8 mouse cellular contexts compared by ENCODE assay signal in genomic region chr5:120612822-120613604, GRCm38 (mm10). TPM values are rescaled to one million over a fixed set of nuclear protein-coding genes. Genes with fewer than 3 reads are reported as not detected.
DNase-seq lines count a peak whose midpoint lies in the region; ATAC-seq lines count a peak whose summit lies in the region.

No protein-coding gene starts in this region.

- no peaks in the 10 kb centered on the region for H3K9me3 ChIP-seq in hindbrain, embryonic 14.5 days (ENCODE audit: control insufficient read depth, low read length)

- peak overlapping the region; percentile 56 for H3K9ac ChIP-seq in hindbrain, embryonic 14.5 days

- WGBS in hindbrain, embryonic 14.5 days, result under 1% methylated on average over 69 of the region's 69 CpGs

- H3K27ac ChIP-seq in hindbrain, embryonic 14.5 days, result peak overlapping the region; percentile 81

- H3K4me2 ChIP-seq in hindbrain, embryonic 14.5 days (replicated peaks), result peak overlapping the region; percentile 81

- H3K36me3 ChIP-seq in hindbrain, embryonic 14.5 days (replicated peaks; ENCODE audit: control insufficient read depth, insufficient read depth), result peaks cover 23% of the 10 kb centered on the region

- no peaks in the 10 kb centered on the region for H3K27me3 ChIP-seq in hindbrain, embryonic 14.5 days (ENCODE audit: control insufficient read depth, insufficient read depth, low read length)

- H3K4me3 ChIP-seq in hindbrain, embryonic 14.5 days (replicated peaks; ENCODE audit: low read length), result peak overlapping the region; percentile 50

- peak; percentile 93 for ATAC-seq in hindbrain, embryonic 14.5 days (ENCODE audit: low FRiP score)

- DNase-seq in R1 (ENCODE audit: low read depth, low spot score), result peak; percentile 100
- DNase-seq in cerebellum, postnatal 25 days, result peak; percentile 99 to 100
- DNase-seq in frontal cortex, postnatal 25 days (ENCODE audit: low spot score in 2 of 2), result peak; percentile 99
- DNase-seq in hindbrain, embryonic 14.5 days (ENCODE audit: low spot score), result peak; percentile 99
- peak; percentile 100 for DNase-seq in layer of hippocampus, postnatal 36 days
- DNase-seq in lung, postnatal 36 days, result peak; percentile 100
- DNase-seq in retina, postnatal 1 day, result peak; percentile 100
- DNase-seq in urinary bladder, adult 18-20 months (ENCODE audit: low spot score in 2 of 2), result peak; percentile 99 to 100

- H3K4me1 ChIP-seq in hindbrain, embryonic 14.5 days (replicated peaks; ENCODE audit: control insufficient read depth, insufficient read depth, low read length), result peaks cover 17% of the 10 kb centered on the region

RNA-seq across cellular contexts. Expression of gene Ddx54, which starts 0.5 kb away (rescaled TPM):
- polyA plus RNA-seq in hindbrain, embryonic 14.5 days (2014; fragmentation: Nextera tagmentation; extraction: Ambion mirVana), result 27.8 and 29.8 TPM in 2 replicates
- total RNA-seq in layer of hippocampus, postnatal 36 days (2021), result 10 to 100 TPM; 34.4 to 39.5 TPM

RNA-seq across cellular contexts. Expression of gene Rita1, which starts 0.6 kb away (rescaled TPM):
- polyA plus RNA-seq in hindbrain, embryonic 14.5 days (2014; fragmentation: Nextera tagmentation; extraction: Ambion mirVana), result 20.1 and 20.6 TPM in 2 replicates
- total RNA-seq in layer of hippocampus, postnatal 36 days (2021), result 10 to 100 TPM; 29.1 to 29.6 TPM

RNA-seq across cellular contexts. Expression of gene Cfap73, which starts 21.0 kb away (rescaled TPM):
- polyA plus RNA-seq in hindbrain, embryonic 14.5 days (2014; fragmentation: Nextera tagmentation; extraction: Ambion mirVana), result 0.53 and 1.1 TPM in 2 replicates
- under 1 TPM in 1 of 2 experiments, not detected in 1; 0.77 TPM for total RNA-seq in layer of hippocampus, postnatal 36 days (2021)

RNA-seq across cellular contexts. Expression of gene Iqcd, which starts 24.2 kb away (rescaled TPM):
- 1.5 and 1.9 TPM in 2 replicates for polyA plus RNA-seq in hindbrain, embryonic 14.5 days (2014; fragmentation: Nextera tagmentation; extraction: Ambion mirVana)
- total RNA-seq in layer of hippocampus, postnatal 36 days (2021), result 1 to 10 TPM in 1 of 2 experiments, under 1 TPM in 1; 0.35 to 1.2 TPM

RNA-seq across cellular contexts. Expression of gene Tpcn1, which starts 24.5 kb away (rescaled TPM):
- 13.4 and 15.7 TPM in 2 replicates for polyA plus RNA-seq in hindbrain, embryonic 14.5 days (2014; fragmentation: Nextera tagmentation; extraction: Ambion mirVana)
- total RNA-seq in layer of hippocampus, postnatal 36 days (2021), result 10 to 100 TPM; 35.0 to 36.4 TPM

Comparison
In these comparisons a context has a peak if more than half of its experiments do, and no peak if none do; other contexts are left out.
1. Peak in every context shown above with its lines: DNase-seq, ATAC-seq, H3K4me3 ChIP-seq and H3K27ac ChIP-seq.